Mouse (Mus musculus) embryonic fibroblast, embryonic 13.5 days (primary cell): ENCODE measurements around the gene Sema3e.

Experiments
- CTCF ChIP-seq: IDR thresholded peaks from 2 replicates; pipeline ENCODE4 v1.5.1; 2011; ENCODE audit warnings: mild to moderate bottlenecking, control low read depth, low read length, moderate library complexity, borderline replicate concordance; ENCODE audit not compliant: insufficient read depth
- POLR2A ChIP-seq: IDR thresholded peaks from 2 replicates; pipeline ENCODE4 v1.6.1; 2011; ENCODE audit warnings: low read depth, mild to moderate bottlenecking, control low read depth, low read length, moderate library complexity

DNA sequence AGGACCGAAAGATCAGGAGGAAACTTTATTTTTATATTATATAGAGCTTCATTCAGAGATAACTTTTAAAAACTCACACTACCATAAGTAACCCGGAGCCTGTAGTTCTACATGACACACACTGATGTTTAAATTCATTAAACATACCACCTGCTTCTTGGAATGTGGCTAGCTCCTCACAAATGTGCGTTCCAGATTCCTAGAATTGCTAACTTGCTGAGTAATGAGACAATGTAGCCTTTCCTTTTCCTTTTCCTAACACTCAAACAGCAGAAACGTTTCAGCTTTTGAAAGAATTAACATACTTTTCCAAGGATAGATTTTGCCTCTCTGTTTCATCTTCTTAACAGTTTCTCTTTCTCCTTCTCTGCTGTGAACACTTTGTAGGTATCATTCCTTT is 86.3 kb downstream of the Sema3e start:
- TF ChIP-seq CTCF (no peak), POLR2A (no peak)
